9 mouse cellular contexts compared by ENCODE assay signal in the genomic region with DNA sequence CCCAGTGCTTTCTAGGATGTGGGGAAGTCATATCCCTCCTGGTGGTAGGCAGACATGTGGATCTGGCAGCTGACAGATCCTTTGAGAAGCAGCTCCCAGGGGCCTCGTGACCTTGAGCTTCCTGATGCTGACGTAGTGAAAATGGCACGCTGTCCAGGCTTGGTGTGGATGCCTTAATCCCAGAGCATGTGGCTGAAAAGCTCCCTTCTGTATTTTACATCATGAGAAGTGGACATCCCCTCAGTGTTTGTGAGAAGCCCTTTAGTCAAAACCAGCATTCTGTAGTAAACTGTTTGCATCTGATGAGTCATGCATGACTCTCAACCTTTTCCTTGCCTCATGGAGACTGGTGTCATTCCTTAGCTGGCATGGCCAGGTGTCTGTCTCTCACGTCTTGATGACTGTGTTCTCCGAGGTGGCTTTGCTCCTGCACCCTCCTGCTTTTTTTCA. TPM values are rescaled to one million over a fixed set of nuclear protein-coding genes. Genes with fewer than 3 reads are reported as not detected.
DNase-seq lines count a peak whose midpoint lies in the region; ATAC-seq and TF ChIP-seq lines count a peak whose summit lies in the region.
"Had no signal": no experiment of that assay in that cellular context is flagged by ENCODE, and none has a peak within 500 bp of the region (broad histone marks: within the 10 kb centered on the region; RNA-seq: fewer than 3 reads in every experiment).

No protein-coding gene starts in this region.

- ATAC-seq in embryonic facial prominence, embryonic 12.5 days (ENCODE audit: insufficient number of reproducible peaks, insufficient read depth, low FRiP score, low TSS enrichment) = no peak
- 0 out of 2 replicates have a peak, but pooled peaks have one; percentile 32 for ATAC-seq in kidney, embryonic 16.5 days (ENCODE audit: low FRiP score, low TSS enrichment)
- ATAC-seq in megakaryocyte-erythroid progenitor cell, adult 5-6 weeks (replicated peaks; ENCODE audit: low FRiP score, low TSS enrichment, poor library complexity, severe bottlenecking) = no peak
- ATAC-seq in inflammation-experienced regulatory T-cells, adult 6 months = no peak

- H3K79me2 ChIP-seq in CH12.LX (replicated peaks; ENCODE audit: control insufficient read depth, extremely low read depth, insufficient read depth, poor library complexity, severe bottlenecking) = peaks cover 18% of the 10 kb centered on the region

- dilution Hi-C loops in CH12.LX (cut with MboI; ENCODE audit: extremely low pct_ligation_motif_present, extremely low pct_unique_long_range_greater_than_20kb, low sequenced_read_pairs) = no loop called here

- H3K9ac ChIP-seq in embryonic facial prominence, embryonic 12.5 days = no peak overlapping the region
- no peak overlapping the region for H3K9ac ChIP-seq in CH12.LX (ENCODE audit: insufficient read depth, low read depth)
- H3K9ac ChIP-seq in kidney, embryonic 16.5 days (replicated peaks; ENCODE audit: low read length) = 0 out of 2 replicates have a peak overlapping the region, but pooled peaks have one; percentile 23

- H3K27me3 ChIP-seq in embryonic facial prominence, embryonic 12.5 days = no peaks in the 10 kb centered on the region
- H3K27me3 ChIP-seq in embryonic facial prominence, embryonic 10.5 days (replicated peaks; ENCODE audit: low read depth, poor library complexity, severe bottlenecking) = no peaks in the 10 kb centered on the region
- no peaks in the 10 kb centered on the region for H3K27me3 ChIP-seq in CH12.LX (replicated peaks)
- no peaks in the 10 kb centered on the region for H3K27me3 ChIP-seq in kidney, embryonic 16.5 days (ENCODE audit: insufficient read depth, low read length)

- in situ Hi-C loops in CH12.LX (cut with MboI; ENCODE audit: low pct_ligation_motif_present, low pct_unique_long_range_greater_than_20kb, low sequenced_read_pairs) = no loop called here

- peak overlapping the region; percentile 74 for H3K27ac ChIP-seq in embryonic facial prominence, embryonic 12.5 days
- H3K27ac ChIP-seq in embryonic facial prominence, embryonic 10.5 days (replicated peaks) = no peak overlapping the region
- H3K27ac ChIP-seq in CH12.LX (ENCODE audit: insufficient read depth, low read depth) = peak overlapping the region; percentile 28; the same call in 1 of the 2 replicates
- peak overlapping the region; percentile 65 for H3K27ac ChIP-seq in kidney, embryonic 16.5 days (ENCODE audit: low read length)

- no peak for TF ChIP-seq POLR2A in CH12.LX (IDR thresholded peaks at IDR 0.05; ENCODE audit: low read depth, low read length)

- H3K36me3 ChIP-seq in embryonic facial prominence, embryonic 12.5 days = no peaks in the 10 kb centered on the region; the same call in 1 of the 2 replicates
- H3K36me3 ChIP-seq in embryonic facial prominence, embryonic 10.5 days (replicated peaks) = peaks cover 13% of the 10 kb centered on the region
- peaks cover 2 to 41% of the 10 kb centered on the region in 2 experiments for H3K36me3 ChIP-seq in CH12.LX (replicated peaks in 1 of 2; ENCODE audit: control insufficient read depth in 1 of 2, insufficient read depth in 1 of 2, low read length in 1 of 2)
- no peaks in the 10 kb centered on the region for H3K36me3 ChIP-seq in kidney, embryonic 16.5 days (ENCODE audit: insufficient read depth, low read length)

- no peaks in the 10 kb centered on the region for H3K9me3 ChIP-seq in embryonic facial prominence, embryonic 12.5 days
- H3K9me3 ChIP-seq in embryonic facial prominence, embryonic 10.5 days = no peaks in the 10 kb centered on the region
- no peaks in the 10 kb centered on the region for H3K9me3 ChIP-seq in CH12.LX (replicated peaks; ENCODE audit: low read length)
- no peaks in the 10 kb centered on the region for H3K9me3 ChIP-seq in kidney, embryonic 16.5 days (ENCODE audit: low read length)

- 46% methylated on average over 5 of the region's 5 CpGs for WGBS in embryonic facial prominence, embryonic 12.5 days
- 63% methylated on average over 5 of the region's 5 CpGs for WGBS in embryonic facial prominence, embryonic 10.5 days
- 46% methylated on average over 5 of the region's 5 CpGs for WGBS in kidney, embryonic 16.5 days

- no peak for TF ChIP-seq RAD21 in CH12.LX (IDR thresholded peaks at IDR 0.05; ENCODE audit: low read depth, low read length)

- TF ChIP-seq EP300 in CH12.LX (IDR thresholded peaks at IDR 0.05; ENCODE audit: low read length) = peak; percentile 61

- no peak for TF ChIP-seq CTCF in CH12.LX (conservative IDR thresholded peaks at IDR 0.05 in 1 of 2, IDR thresholded peaks at IDR 0.05 in 1 of 2; ENCODE audit: low read depth in 2 of 2, low read length in 2 of 2)

- no peak for DNase-seq in embryonic facial prominence, embryonic 10.5 days (ENCODE audit: low spot score)
- peak; percentile 35 for DNase-seq in CH12.LX (ENCODE audit: extremely low read depth)
- DNase-seq in gastrocnemius, adult 8-10 months (ENCODE audit: low spot score in 2 of 2) = peak; percentile 48 to 67
- DNase-seq in right cerebral cortex, postnatal 25 days = no peak

- H3K4me1 ChIP-seq in embryonic facial prominence, embryonic 12.5 days = peaks cover 28% of the 10 kb centered on the region
- peaks cover 39% of the 10 kb centered on the region for H3K4me1 ChIP-seq in embryonic facial prominence, embryonic 10.5 days
- H3K4me1 ChIP-seq in CH12.LX (ENCODE audit: control insufficient read depth in 1 of 2, insufficient read depth in 2 of 2) = peaks cover 27 to 58% of the 10 kb centered on the region in 2 experiments
- peaks cover 44% of the 10 kb centered on the region for H3K4me1 ChIP-seq in kidney, embryonic 16.5 days (ENCODE audit: insufficient read depth, low read length)

- no peak overlapping the region for H3K4me3 ChIP-seq in embryonic facial prominence, embryonic 12.5 days
- H3K4me3 ChIP-seq in embryonic facial prominence, embryonic 10.5 days = no peak overlapping the region
- no peak overlapping the region for H3K4me3 ChIP-seq in CH12.LX (replicated peaks in 1 of 3; ENCODE audit: low read depth in 2 of 3, low read length in 2 of 3, poor library complexity in 1 of 3)
- no peak overlapping the region for H3K4me3 ChIP-seq in kidney, embryonic 16.5 days (ENCODE audit: low read length)
- H3K4me3 ChIP-seq: erythroblast, embryonic 14.5 days had no signal

- H3K4me2 ChIP-seq in embryonic facial prominence, embryonic 12.5 days (replicated peaks) = no peak overlapping the region
- H3K4me2 ChIP-seq in CH12.LX (ENCODE audit: insufficient read depth, low read depth, poor library complexity, severe bottlenecking) = no peak overlapping the region
- H3K4me2 ChIP-seq in kidney, embryonic 16.5 days (replicated peaks; ENCODE audit: low read depth, low read length) = no peak overlapping the region

TF ChIP-seq in CH12.LX, 34 proteins besides CTCF, POLR2A, EP300 and RAD21 (continues in another document):
- TF ChIP-seq ETS1 (conservative IDR thresholded peaks at IDR 0.05; ENCODE audit: low read depth, low read length) (peak; percentile 48; the same call in 1 of the 2 replicates), MXI1 (IDR thresholded peaks at IDR 0.05; ENCODE audit: low read depth, low read length) (no peak), MAX (IDR thresholded peaks at IDR 0.05; ENCODE audit: low read length) (no peak), KAT2A (IDR thresholded peaks at IDR 0.05; ENCODE audit: insufficient replicate concordance, low read length) (no peak), ZC3H11A (IDR thresholded peaks at IDR 0.05; ENCODE audit: low read depth, low read length) (no peak), SIN3A (IDR thresholded peaks at IDR 0.05; ENCODE audit: low read length) (no peak), E2F4 (IDR thresholded peaks at IDR 0.05; ENCODE audit: insufficient replicate concordance, low read depth, low read length) (no peak), JUN (IDR thresholded peaks at IDR 0.05; ENCODE audit: insufficient read depth, low read depth, low read length) (no peak), USF1 (IDR thresholded peaks at IDR 0.05; ENCODE audit: low read depth, low read length) (no peak), IRF4 (IDR thresholded peaks at IDR 0.05; ENCODE audit: low read depth, low read length) (peak; percentile 43; the same call in 1 of the 2 replicates), HCFC1 (IDR thresholded peaks at IDR 0.05; ENCODE audit: low read depth, low read length) (no peak), ZNF384 (IDR thresholded peaks at IDR 0.05; ENCODE audit: low read depth, low read length) (no peak), MYC (IDR thresholded peaks at IDR 0.05; ENCODE audit: low read depth, low read length) (0 out of 2 replicates have a peak, but pooled peaks have one; percentile 36), BHLHE40 (IDR thresholded peaks at IDR 0.05; ENCODE audit: low read depth, low read length) (peak; percentile 34; the same call in 1 of the 2 replicates), CHD2 (IDR thresholded peaks at IDR 0.05; ENCODE audit: low read length) (no peak), USF2 (conservative IDR thresholded peaks at IDR 0.05; ENCODE audit: low read depth, low read length) (no peak), MAZ (IDR thresholded peaks at IDR 0.05; ENCODE audit: low read depth, low read length) (no peak), NRF1 (IDR thresholded peaks at IDR 0.05; ENCODE audit: low read depth, low read length) (no peak), ELF1 (IDR thresholded peaks at IDR 0.05; ENCODE audit: low read depth, low read length) (no peak), CHD1 (IDR thresholded peaks at IDR 0.05; ENCODE audit: low read depth, low read length) (no peak), MEF2A (IDR thresholded peaks at IDR 0.05; ENCODE audit: borderline replicate concordance, low read depth, low read length) (no peak), NELFE (IDR thresholded peaks at IDR 0.05; ENCODE audit: low read depth, low read length) (no peak), PAX5 (IDR thresholded peaks at IDR 0.05; ENCODE audit: low read length) (no peak), JUND (conservative IDR thresholded peaks at IDR 0.05; ENCODE audit: low read depth, low read length) (0 out of 2 replicates have a peak, but pooled peaks have one; percentile 54)

RNA-seq across cellular contexts. Expression of a gene that starts 14.4 kb away (rescaled TPM):
- 51.4 and 52.2 TPM in 2 replicates for polyA plus RNA-seq in embryonic facial prominence, embryonic 12.5 days (2016; fragmentation: Nextera tagmentation; extraction: Ambion mirVana)
- 40.5 and 41.6 TPM in 2 replicates for polyA plus RNA-seq in embryonic facial prominence, embryonic 10.5 days (2016; fragmentation: Nextera tagmentation; extraction: Ambion mirVana)
- total RNA-seq in CH12.LX (2012; rRNA removed) (18.4 and 21.3 TPM in 2 replicates), CH12.LX (2014; rRNA removed) (14.1 and 14.9 TPM in 2 replicates)
- 24.7 and 27.0 TPM in 2 replicates for polyA plus RNA-seq in CH12.LX (2012; ENCODE audit: insufficient read length, low read depth)
- 10 to 100 TPM; 35.0 to 44.7 (median 40.1) TPM for total RNA-seq in gastrocnemius, adult 8-10 months (2022)
- polyA plus RNA-seq in kidney, embryonic 16.5 days (2015; fragmentation: Nextera tagmentation; extraction: Ambion mirVana) = 54.4 and 67.2 TPM in 2 replicates
- 11.5 and 18.0 TPM in 2 replicates for total RNA-seq in megakaryocyte-erythroid progenitor cell, adult 5-6 weeks (2014; fragmentation: Nextera tagmentation)
- 10.5 and 15.9 TPM in 2 replicates for total RNA-seq in megakaryocyte-erythroid progenitor cell, adult 5-6 weeks (2017)
- polyA plus RNA-seq in inflammation-experienced regulatory T-cells, adult 6 months (2017; shearing (Covaris generic)) = 10 to 100 TPM; 37.0 to 46.4 (median 44.4) TPM

Comparison
In these comparisons a context has a peak if more than half of its experiments do, and no peak if none do; other contexts are left out.
1. DNase-seq: peak in CH12.LX (single experiment) and gastrocnemius, adult 8-10 months (2 of 2); none in embryonic facial prominence, embryonic 10.5 days (single experiment) and right cerebral cortex, postnatal 25 days (single experiment).